Mouse (Mus musculus) CD4-positive, CD25-positive, alpha-beta regulatory T cell, adult 4 months (primary cell): Measurements from ENCODE around the gene Mlxipl. TPM values are rescaled to one million over a fixed set of nuclear protein-coding genes. Genes with fewer than 3 reads are reported as not detected.
A peak's percentile ranks its signal among the peaks of the same experiment; 100 is the strongest.

Experiments
- ATAC-seq: one replicate; pipeline ENCODE4 v1.8.0; 2017
- polyA plus RNA-seq, 2 experiments: library from polyadenylated mRNA; unstranded; fragments of 100-300 nt; shearing (Covaris generic); gene quantifications; one replicate each; pipeline ENCODE4 v1.2.1; 2017

The Mlxipl gene
- polyA plus RNA-seq, 2 experiments from 2014 or later, result 0.13 TPM; not detected in 1

DNA sequence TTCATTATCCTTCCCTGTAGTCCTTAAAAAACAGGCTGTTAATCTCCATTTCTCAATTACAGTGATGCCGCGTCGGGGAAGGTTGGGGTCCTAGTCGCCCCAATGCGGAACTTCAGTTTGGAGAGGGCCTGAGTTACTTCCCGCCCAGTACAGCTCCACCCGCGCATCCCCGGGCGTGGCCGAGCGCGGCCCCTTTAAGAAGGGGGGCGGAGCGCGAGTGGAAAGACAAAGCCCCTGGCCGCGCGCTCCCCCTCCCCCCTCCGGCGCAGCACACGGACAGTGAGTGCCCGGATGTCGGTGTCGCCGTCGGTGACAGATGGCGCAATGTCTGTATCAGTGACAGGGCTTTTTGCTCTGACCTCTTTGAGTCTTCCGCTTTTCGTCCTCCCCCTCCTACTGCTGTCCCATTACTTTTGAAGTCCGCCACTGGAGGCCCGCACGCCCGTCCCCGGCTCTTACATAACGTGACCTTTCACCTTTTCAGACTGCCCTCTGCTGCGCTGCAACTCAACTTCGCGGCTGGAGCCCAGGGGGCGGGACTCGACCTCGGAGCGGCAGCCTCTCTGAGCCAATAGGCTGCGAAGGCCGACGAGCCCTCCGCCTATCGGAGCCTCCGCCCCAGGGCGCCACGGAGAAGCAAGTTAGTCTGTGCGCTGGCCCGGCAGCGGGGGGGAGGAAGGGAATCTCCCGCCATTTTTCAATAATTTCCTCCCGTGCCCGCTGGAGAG, 97.1 kb downstream of the Mlxipl start, which contains the start of gene Baz1b:
TSS of gene Baz1b (plus strand) at position 644 of the 728 bp plus-strand sequence.
- ATAC-seq, result peak; percentile 91

DNA sequence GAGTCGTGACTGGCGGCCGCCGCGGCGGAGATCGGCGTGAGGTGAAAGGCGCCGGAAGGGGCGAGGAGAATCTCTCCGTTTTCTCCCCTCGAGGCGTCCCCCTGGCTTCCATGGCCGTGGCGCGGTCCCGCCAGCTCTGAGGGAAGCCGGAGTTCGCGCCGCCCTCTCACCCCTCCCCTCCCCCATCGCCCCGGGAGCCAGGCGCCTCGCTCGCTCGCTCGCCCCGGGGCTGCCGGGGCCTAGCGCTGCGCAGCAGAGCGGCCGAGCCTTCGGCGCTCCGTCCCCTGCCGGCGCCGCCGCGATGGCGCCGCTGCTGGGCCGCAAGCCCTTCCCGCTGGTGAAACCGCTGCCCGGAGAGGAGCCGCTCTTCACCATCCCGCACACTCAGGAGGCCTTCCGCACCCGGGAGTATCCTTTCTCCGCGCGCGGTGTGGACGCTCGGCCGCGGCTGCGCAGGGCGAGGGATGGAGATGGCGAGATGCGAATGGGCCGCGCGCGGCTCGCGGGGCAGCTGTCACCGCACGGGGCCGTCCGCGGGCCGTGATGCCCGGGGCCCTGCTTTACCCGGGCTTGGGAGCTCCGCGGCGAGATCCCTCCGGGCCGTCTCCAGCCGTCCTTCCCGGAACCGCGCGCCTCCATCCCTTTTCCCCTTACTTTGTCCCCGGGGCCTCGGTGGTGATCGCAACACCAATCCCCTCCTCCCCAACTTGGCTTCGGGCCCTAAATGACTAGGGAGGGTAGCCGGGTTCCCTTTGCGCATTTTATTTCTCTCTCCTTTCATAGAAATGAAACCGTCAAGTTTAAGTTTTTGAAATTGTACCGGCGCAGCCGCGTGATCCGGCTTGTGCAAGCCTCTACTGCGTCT, 97.9 kb downstream of the Mlxipl start:
- ATAC-seq, result peak; percentile 20

Other genes starting within 250 kb of the Mlxipl start
- gene Tmem270, start 183.2 kb upstream of the Mlxipl start, polyA plus RNA-seq, result not detected
- not detected for gene Cldn13, start 174.4 kb upstream of the Mlxipl start, polyA plus RNA-seq
- gene Mettl27, start 157.5 kb upstream of the Mlxipl start, polyA plus RNA-seq, result 10 to 100 TPM; 11.4 to 16.7 TPM
- gene Cldn4, start 143.0 kb upstream of the Mlxipl start, polyA plus RNA-seq, result under 1 TPM in 1 of 2 experiments, not detected in 1; 0.40 TPM
- not detected for gene Cldn3, start 103.7 kb upstream of the Mlxipl start, polyA plus RNA-seq
- gene Abhd11, start 80.7 kb upstream of the Mlxipl start, polyA plus RNA-seq, result 10 to 100 TPM; 64.3 to 80.5 TPM
- 10 to 100 TPM; 15.4 to 27.0 TPM for gene Stx1a, start 66.4 kb upstream of the Mlxipl start, polyA plus RNA-seq
- gene Dnajc30, start 25.7 kb upstream of the Mlxipl start, polyA plus RNA-seq, result 10 to 100 TPM; 23.4 to 36.6 TPM
- gene Bud23, start 24.9 kb upstream of the Mlxipl start, polyA plus RNA-seq, result 100 to 1,000 TPM in 1 of 2 experiments, 10 to 100 TPM in 1; 60.8 to 103 TPM
- not detected for gene Vps37d, start 11.6 kb upstream of the Mlxipl start, polyA plus RNA-seq
- gene Tbl2, start 59.8 kb downstream of the Mlxipl start, polyA plus RNA-seq, result 1 to 10 TPM; 4.8 to 5.3 TPM
- gene Bcl7b, start 78.4 kb downstream of the Mlxipl start, polyA plus RNA-seq, result 10 to 100 TPM; 47.1 to 79.6 TPM
- gene Baz1b, start 97.4 kb downstream of the Mlxipl start, polyA plus RNA-seq, result 10 to 100 TPM; 25.2 to 25.4 TPM
- gene Fzd9, start 161.3 kb downstream of the Mlxipl start, polyA plus RNA-seq, result not detected